Mouse (Mus musculus) testis, adult 2 months (tissue): ENCODE data around the gene Cabp2.

Experiments used
- CTCF ChIP-seq: fragments of 200-500 bp; IDR thresholded peaks from 2 replicates; pipeline ENCODE4 v1.5.1; 2012; ENCODE audit warnings: low read depth, mild to moderate bottlenecking, inconsistent platforms, low read length, moderate library complexity; ENCODE audit not compliant: control insufficient read depth, insufficient read depth, insufficient replicate concordance
- POLR2A ChIP-seq: fragments of 200-500 bp; IDR thresholded peaks from 2 replicates; pipeline ENCODE4 v1.6.1; 2012; ENCODE audit warnings: low read depth, mild to moderate bottlenecking, inconsistent platforms, low read length, moderate library complexity; ENCODE audit not compliant: control insufficient read depth

- no peak for TF ChIP-seq CTCF
- no peak for TF ChIP-seq POLR2A
These were observed 1.9 kb downstream of the Cabp2 start for GRCm38 (mm10) chr19:4083316-4083715.
